Mouse (Mus musculus): ENCODE data around the gene Myo9a.

DNA sequence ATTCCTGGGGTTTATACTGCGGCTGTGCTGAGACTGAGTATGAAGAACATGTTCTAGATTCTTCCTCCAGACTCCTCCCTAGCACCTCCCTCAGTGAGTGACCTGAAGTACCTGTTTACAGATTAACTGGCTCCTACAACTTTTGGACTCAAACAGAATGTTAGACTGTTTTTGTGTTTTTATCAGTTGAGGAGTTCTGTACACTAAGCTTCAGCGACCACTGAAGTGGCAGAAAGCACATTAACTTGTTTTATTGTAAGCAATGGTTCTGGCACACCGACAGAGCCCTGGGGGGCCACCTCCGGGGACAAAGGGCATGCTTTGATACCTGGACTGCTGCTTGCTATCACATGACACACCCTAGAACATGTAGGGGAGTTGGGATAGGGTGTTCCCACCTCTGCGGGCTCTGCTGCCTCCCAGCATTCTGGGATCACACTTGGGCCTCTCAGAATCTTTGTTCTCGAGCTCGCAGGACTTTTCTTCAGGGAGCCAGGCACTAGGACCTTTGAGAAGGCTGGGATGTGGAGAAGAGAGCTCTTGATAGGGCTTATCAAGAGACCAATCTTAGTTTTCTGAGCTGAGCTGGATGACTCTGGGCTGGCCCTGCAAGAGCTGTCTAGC lies 34.3 kb upstream of the Myo9a start:
- TF ChIP-seq CTCF (conservative IDR thresholded peaks at IDR 0.05; ENCODE audit: low read length) (no peak), NANOG (IDR thresholded peaks at IDR 0.05; ENCODE audit: borderline replicate concordance, low read length) (no peak)

Data from E14TG2a.4 (cell line).